In genomic region chr2:112266242-112266592, GRCm38 (mm10) we compare ENCODE assay signal across 8 mouse cellular contexts. TPM values are rescaled to one million over a fixed set of nuclear protein-coding genes. Genes with fewer than 3 reads are reported as not detected.
DNase-seq lines count a peak whose midpoint lies in the region; ATAC-seq lines count a peak whose summit lies in the region.

TSS of gene Gm21985 (plus strand) at chr2:112266314.

- no peaks in the 10 kb centered on the region for H3K27me3 ChIP-seq in forebrain, embryonic 16.5 days (replicated peaks; ENCODE audit: control insufficient read depth, insufficient read depth, low read length)
- no peaks in the 10 kb centered on the region for H3K27me3 ChIP-seq in hindbrain, embryonic 10.5 days (ENCODE audit: insufficient read depth, poor library complexity, severe bottlenecking)

- H3K27ac ChIP-seq in forebrain, embryonic 16.5 days (ENCODE audit: low read length) = peak within 1 kb of the TSS; percentile 90
- peak within 1 kb of the TSS; percentile 90 for H3K27ac ChIP-seq in hindbrain, embryonic 10.5 days

- ATAC-seq in frontal cortex, adult (ENCODE audit: low TSS enrichment) = peak; percentile 22; the same call in 1 of the 2 replicates
- ATAC-seq in forebrain, embryonic 16.5 days = peak; percentile 29

- H3K9ac ChIP-seq in forebrain, embryonic 16.5 days (replicated peaks; ENCODE audit: low read depth, low read length) = peak within 1 kb of the TSS; percentile 58

- no peaks in the 10 kb centered on the region for H3K36me3 ChIP-seq in forebrain, embryonic 16.5 days (ENCODE audit: control insufficient read depth, insufficient read depth)
- no peaks in the 10 kb centered on the region for H3K36me3 ChIP-seq in hindbrain, embryonic 10.5 days

- H3K4me3 ChIP-seq in forebrain, embryonic 16.5 days (replicated peaks; ENCODE audit: low read length) = peak within 1 kb of the TSS; percentile 69
- peak within 1 kb of the TSS; percentile 84 for H3K4me3 ChIP-seq in hindbrain, embryonic 10.5 days

- peaks cover 37% of the 10 kb centered on the region for H3K4me1 ChIP-seq in forebrain, embryonic 16.5 days (replicated peaks; ENCODE audit: control insufficient read depth, insufficient read depth, low read length)
- H3K4me1 ChIP-seq in hindbrain, embryonic 10.5 days (replicated peaks) = peaks cover 38% of the 10 kb centered on the region

- H3K9me3 ChIP-seq in forebrain, embryonic 16.5 days (ENCODE audit: control insufficient read depth, low read length) = no peaks in the 10 kb centered on the region
- H3K9me3 ChIP-seq in hindbrain, embryonic 10.5 days = no peaks in the 10 kb centered on the region

- no peak for DNase-seq in frontal cortex, adult 2 months (ENCODE audit: extremely low spot score in 1 of 2, low spot score in 1 of 2)
- peak; percentile 77 for DNase-seq in cerebellum, adult 11-12 months
- DNase-seq in hindbrain, embryonic 10.5 days (ENCODE audit: low spot score) = no peak
- DNase-seq in layer of hippocampus, adult 9-11 months = peak; percentile 59
- peak; percentile 62 to 66 for DNase-seq in lung, postnatal 4 days
- DNase-seq in skeletal muscle tissue, adult 2 months (ENCODE audit: low read depth, low spot score) = peak; percentile 46

- H3K4me2 ChIP-seq in forebrain, embryonic 16.5 days (ENCODE audit: low read length) = peak within 1 kb of the TSS; percentile 72

- 2% methylated on average over 11 of the region's 11 CpGs for WGBS in forebrain, embryonic 16.5 days
- 3% methylated on average over 11 of the region's 11 CpGs for WGBS in hindbrain, embryonic 10.5 days

RNA-seq across cellular contexts. Expression of gene Gm21985, which starts in this region (rescaled TPM):
- polyA plus RNA-seq in frontal cortex, adult 2 months (2012; rRNA removed) = 0.18 TPM in 1 of 2 replicates, not detected in the other
- not detected in 2 replicates for polyA plus RNA-seq in forebrain, embryonic 16.5 days (2015; fragmentation: Nextera tagmentation; extraction: Ambion mirVana)
- polyA plus RNA-seq in hindbrain, embryonic 10.5 days (2016; fragmentation: Nextera tagmentation; extraction: Ambion mirVana) = not detected in 2 replicates

Comparison
In these comparisons a context has a peak if more than half of its experiments do, and no peak if none do; other contexts are left out.
1. Peak in ATAC-seq, H3K4me3 ChIP-seq, H3K27ac ChIP-seq, H3K9ac ChIP-seq and H3K4me2 ChIP-seq in forebrain, embryonic 16.5 days; RNA of the gene not detected or under 1 TPM.
2. DNase-seq: peak in cerebellum, adult 11-12 months (single experiment), layer of hippocampus, adult 9-11 months (single experiment), lung, postnatal 4 days (2 of 2) and skeletal muscle tissue, adult 2 months (single experiment); none in frontal cortex, adult 2 months (0 of 2) and hindbrain, embryonic 10.5 days (single experiment).